Mouse (Mus musculus) liver, embryonic 11.5 days (tissue): Measurements from ENCODE around the gene Zfp105. TPM values are rescaled to one million over a fixed set of nuclear protein-coding genes. Genes with fewer than 3 reads are reported as not detected.

Experiments used
- ATAC-seq: fragments of 200-750 bp; cut with Nextera tagmentation; replicated peaks from 2 replicates; pipeline ENCODE4 v1.8.0; 2017; ENCODE audit warnings: moderate number of reproducible peaks, mild to moderate bottlenecking, moderate TSS enrichment, moderate library complexity; ENCODE audit not compliant: low FRiP score
- DNase-seq: peaks from one replicate; pipeline ENCODE4 v3.0.0-alpha.2; 2017; ENCODE audit warnings: low spot score
- H3K27ac ChIP-seq: fragments of 300-500 bp; sonication (generic); 2 replicates; pipeline ENCODE4 v1.5.1; 2014; ENCODE audit warnings: mild to moderate bottlenecking, low read depth, low read length, control low read depth
- H3K27me3 ChIP-seq: fragments of 300-500 bp; sonication (generic); replicated peaks from 2 replicates; pipeline ENCODE4 v1.6.1; 2014; ENCODE audit warnings: low read length, mixed read lengths; ENCODE audit not compliant: control insufficient read depth, insufficient read depth
- H3K36me3 ChIP-seq: fragments of 300-500 bp; sonication (generic); 2 replicates; pipeline ENCODE4 v1.6.1; 2014; ENCODE audit warnings: mild to moderate bottlenecking, low read length, moderate library complexity, mixed read lengths; ENCODE audit not compliant: control insufficient read depth, insufficient read depth
- H3K4me1 ChIP-seq: fragments of 300-500 bp; sonication (generic); replicated peaks from 2 replicates; pipeline ENCODE4 v1.6.1; 2014; ENCODE audit warnings: low read length, mixed read lengths; ENCODE audit not compliant: control insufficient read depth, insufficient read depth
- H3K4me2 ChIP-seq: fragments of 300-500 bp; sonication (generic); 2 replicates; pipeline ENCODE4 v1.6.1; 2014; ENCODE audit warnings: mild to moderate bottlenecking, control low read depth, moderate library complexity
- H3K4me3 ChIP-seq: fragments of 300-500 bp; sonication (generic); 2 replicates; pipeline ENCODE4 v1.5.1; 2014; ENCODE audit warnings: low read depth, low read length, control low read depth
- H3K9ac ChIP-seq: fragments of 300-500 bp; sonication (generic); 2 replicates; pipeline ENCODE4 v1.6.1; 2014; ENCODE audit warnings: low read depth, low read length, control low read depth
- H3K9me3 ChIP-seq: fragments of 300-500 bp; sonication (generic); 2 replicates; pipeline ENCODE4 v1.6.1; 2016; ENCODE audit warnings: low read length, inconsistent platforms, mixed read lengths; ENCODE audit not compliant: control insufficient read depth
- WGBS: fragments of 180-500 bp; shearing (Covaris S2); extraction: QIAGEN DNeasy Blood & Tissue Kit; methylation state at CpG from one replicate; pipeline ENCODE4 v1.1.7; 2014; 5-methylcytosine and 5-hydroxymethylcytosine counted together
- polyA plus RNA-seq: library from polyadenylated mRNA; unstranded; fragments of >200 nt; fragmentation: Nextera tagmentation; extraction: Ambion mirVana; gene quantifications from 2 replicates; pipeline ENCODE4 v1.2.1, GENCODE M21; 2014

Gene Zfp105
- polyA plus RNA-seq, 1 experiment from 2014 or later, result 11.6 TPM

DNA sequence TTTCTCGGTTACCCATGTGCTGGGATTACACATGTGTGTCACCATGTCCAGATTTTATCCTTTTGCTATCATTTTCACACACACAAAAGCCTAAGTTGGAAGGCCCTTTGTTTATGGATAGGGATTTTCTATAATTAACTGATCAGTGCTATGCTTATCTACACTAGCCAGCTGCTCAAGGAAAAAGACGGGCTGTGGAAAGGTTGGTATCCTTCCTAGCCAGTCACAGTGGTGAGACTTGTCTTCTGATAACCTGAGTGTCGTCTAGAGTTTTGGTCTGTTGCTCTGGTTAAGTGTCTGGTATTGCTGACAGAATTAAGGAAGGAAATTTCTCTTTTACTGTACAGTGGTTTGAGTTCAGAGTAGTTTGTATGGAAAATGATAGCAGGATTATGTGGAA lies 6.0 kb downstream of the Zfp105 start:
- no peak overlapping the region for H3K4me2 ChIP-seq
- peaks cover 52% of the 10 kb centered on the region for H3K36me3 ChIP-seq

DNA sequence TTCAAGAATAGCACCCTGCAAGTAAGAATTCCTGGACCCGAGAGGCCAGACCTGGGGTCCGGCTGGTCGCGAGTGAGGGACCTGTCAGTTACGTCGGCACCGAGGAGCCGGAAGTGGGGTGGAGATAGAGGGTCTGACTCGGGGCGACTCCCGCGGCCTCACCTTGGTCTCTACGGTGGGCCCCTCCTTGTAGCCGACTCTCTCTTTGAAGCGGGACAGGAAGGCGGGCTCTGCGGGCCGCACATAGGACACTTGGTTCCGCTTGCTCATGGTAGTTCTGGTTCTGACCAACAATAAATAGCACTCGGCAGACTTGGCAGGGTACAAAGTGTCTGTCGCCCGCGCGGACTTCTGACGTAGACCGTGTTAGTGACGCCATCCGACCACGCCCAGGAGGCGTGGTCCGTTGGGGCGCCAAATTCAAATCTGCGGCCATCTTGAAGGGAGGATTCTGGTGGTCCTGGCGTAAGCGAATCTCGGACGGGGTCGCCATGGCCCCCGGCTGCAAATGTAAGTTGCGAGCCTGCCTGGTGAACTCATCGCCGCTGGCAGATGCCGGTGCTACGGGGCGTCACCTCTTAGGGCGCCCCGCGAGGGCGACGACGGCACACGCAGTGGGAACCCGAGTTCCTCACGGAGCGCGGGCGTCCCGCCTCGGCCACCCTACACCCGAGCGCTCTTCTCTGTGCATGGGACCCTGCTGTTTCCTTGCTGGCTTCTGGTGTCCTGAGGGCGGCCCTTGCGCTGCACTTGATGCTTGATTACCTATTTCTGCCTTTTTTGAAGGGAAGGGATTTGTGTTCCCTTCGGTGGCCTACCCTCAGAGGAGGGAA lies 28.0 kb downstream of the Zfp105 start, which contains the start of the genes 1110059G10Rik and Kif15:
Gene 1110059G10Rik (minus strand): TSS at position 358 of the 833 bp plus-strand sequence.
Gene Kif15 (plus strand): TSS at position 404 of the 833 bp plus-strand sequence.
- under 1% methylated on average over 64 of the region's 64 CpGs for WGBS
- Histone ChIP-seq H3K4me3 (peak within 1 kb of the TSS; percentile 95), H3K4me2 (peak within 1 kb of the TSS; percentile 71), H3K4me1 (peaks cover 4% of the 10 kb centered on the region; the same call in 1 of the 2 replicates), H3K9ac (peak within 1 kb of the TSS; percentile 95), H3K27ac (peak within 1 kb of the TSS; percentile 76), H3K9me3 (no peaks in the 10 kb centered on the region), H3K27me3 (no peaks in the 10 kb centered on the region), H3K36me3 (peaks cover 8% of the 10 kb centered on the region; the same call in 1 of the 2 replicates)
- ATAC-seq (peak; percentile 93), DNase-seq (peak; percentile 97)

More for the DNA sequence above, 6.0 kb downstream of the Zfp105 start:
- Histone ChIP-seq H3K27ac (no peak overlapping the region), H3K27me3 (no peaks in the 10 kb centered on the region), H3K4me3 (no peak overlapping the region), H3K9ac (no peak overlapping the region), H3K9me3 (peaks cover 3% of the 10 kb centered on the region; the same call in 1 of the 2 replicates), H3K4me1 (no peaks in the 10 kb centered on the region)
- 77% methylated on average over 3 of the region's 3 CpGs for WGBS
- ATAC-seq (peak; percentile 63; the same call in 1 of the 2 replicates), DNase-seq (no peak)

Other genes with a start within 250 kb of the Zfp105 start
- 0.12 TPM in 1 of 2 replicates, not detected in the other for gene Topaz1, start 175.7 kb upstream of the Zfp105 start, polyA plus RNA-seq
- 2.8 and 4.8 TPM in 2 replicates for gene Tcaim, start 117.5 kb upstream of the Zfp105 start, polyA plus RNA-seq
- gene Gm35549, start 79.0 kb upstream of the Zfp105 start, polyA plus RNA-seq, result not detected in 2 replicates
- 43.5 and 50.2 TPM in 2 replicates for gene Zfp445, start 57.1 kb upstream of the Zfp105 start, polyA plus RNA-seq
- gene Zkscan7, start 37.4 kb upstream of the Zfp105 start, polyA plus RNA-seq, result 1.1 and 2.0 TPM in 2 replicates
- 31.9 and 32.5 TPM in 2 replicates for gene 1110059G10Rik, start 27.9 kb downstream of the Zfp105 start, polyA plus RNA-seq
- 63.2 and 67.3 TPM in 2 replicates for gene Kif15, start 28.0 kb downstream of the Zfp105 start, polyA plus RNA-seq
- gene Tmem42, start 98.3 kb downstream of the Zfp105 start, polyA plus RNA-seq, result 8.8 and 11.6 TPM in 2 replicates
- 0.23 and 0.35 TPM in 2 replicates for gene Tgm4, start 111.7 kb downstream of the Zfp105 start, polyA plus RNA-seq
- gene Zdhhc3, start 190.1 kb downstream of the Zfp105 start, polyA plus RNA-seq, result 54.8 and 57.0 TPM in 2 replicates
- gene Exosc7, start 190.1 kb downstream of the Zfp105 start, polyA plus RNA-seq, result 191 and 193 TPM in 2 replicates
- gene Clec3b, start 227.9 kb downstream of the Zfp105 start, polyA plus RNA-seq, result not detected in 2 replicates